Mouse (Mus musculus) cerebellum, adult (tissue): ENCODE data around the gene Krt15.

ENCODE experiments used
- ATAC-seq: cut with Nextera tagmentation; 2 replicates; pipeline ENCODE4 v1.9.2; 2017; ENCODE audit warnings: mild to moderate bottlenecking, moderate library complexity, mixed read lengths; ENCODE audit not compliant: insufficient number of reproducible peaks, low FRiP score, low TSS enrichment

Gene Krt15

GRCm38 (mm10) chr11:100135731-100136130 is at the start of gene Krt15:
Krt15 (minus strand) TSS chr11:100135928.
- ATAC-seq: no peak

DNA sequence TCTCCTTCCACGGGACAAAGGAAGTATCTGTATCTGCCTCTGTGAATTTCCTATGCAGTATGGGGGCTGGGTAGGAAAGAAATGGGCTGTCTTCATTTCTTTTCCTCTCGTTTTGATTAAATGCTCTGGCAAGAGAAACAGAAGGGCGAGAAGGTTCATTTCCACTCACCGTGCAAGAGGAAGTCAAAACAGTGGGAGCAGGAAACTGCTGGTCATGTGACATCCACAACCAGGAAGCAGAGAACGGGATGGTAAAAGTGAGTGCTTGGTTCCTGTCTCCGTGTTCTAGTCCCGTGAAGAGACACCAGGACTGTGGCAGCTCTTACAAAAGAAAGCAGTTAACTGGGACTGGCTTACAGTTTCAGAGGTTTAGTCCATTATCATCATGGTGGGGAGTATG is 46.0 kb upstream of the Krt15 start:
- no peak for ATAC-seq

DNA sequence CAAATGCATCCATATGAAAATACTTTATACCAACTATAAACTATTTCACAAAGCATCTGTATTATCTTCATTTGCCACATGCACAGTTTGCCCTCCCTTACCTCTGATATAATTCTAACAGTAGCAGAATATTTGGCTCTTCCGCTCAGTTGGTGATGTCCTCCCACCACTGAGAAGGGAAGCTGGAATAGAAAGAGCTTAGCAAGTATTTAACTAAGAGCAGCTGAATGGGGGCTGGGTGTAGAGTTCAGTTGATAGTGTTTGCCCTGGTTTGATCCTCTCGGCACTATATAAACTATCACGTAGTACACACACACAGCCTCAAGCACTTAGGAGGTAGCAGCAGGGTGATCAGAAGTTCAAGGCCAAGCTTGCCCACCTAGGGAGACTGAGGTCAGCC is 43.5 kb upstream of the Krt15 start:
- no peak for ATAC-seq

GRCm38 (mm10) chr11:100178307-100178706 is 42.6 kb upstream of the Krt15 start:
- ATAC-seq: no peak

DNA sequence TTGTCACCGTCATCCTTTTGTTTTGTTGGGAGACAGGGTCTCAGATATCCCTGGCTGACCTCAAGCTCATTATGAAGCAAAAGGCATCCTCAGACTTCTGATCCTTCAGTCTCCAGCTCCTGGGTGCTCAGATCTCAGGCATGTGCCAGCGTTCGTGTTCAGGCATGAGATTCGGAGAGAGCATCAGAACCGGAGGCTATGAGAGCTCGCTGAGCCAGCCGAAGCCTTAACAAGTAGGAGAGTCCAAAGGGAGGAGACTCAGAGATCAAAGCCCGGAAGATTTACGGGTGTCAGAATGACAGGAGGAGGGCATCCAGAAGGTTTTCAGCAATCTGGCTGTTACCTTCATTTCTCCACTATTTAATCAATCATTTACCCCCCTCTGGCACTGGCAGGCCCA is 41.1 kb upstream of the Krt15 start:
- no peak for ATAC-seq

DNA sequence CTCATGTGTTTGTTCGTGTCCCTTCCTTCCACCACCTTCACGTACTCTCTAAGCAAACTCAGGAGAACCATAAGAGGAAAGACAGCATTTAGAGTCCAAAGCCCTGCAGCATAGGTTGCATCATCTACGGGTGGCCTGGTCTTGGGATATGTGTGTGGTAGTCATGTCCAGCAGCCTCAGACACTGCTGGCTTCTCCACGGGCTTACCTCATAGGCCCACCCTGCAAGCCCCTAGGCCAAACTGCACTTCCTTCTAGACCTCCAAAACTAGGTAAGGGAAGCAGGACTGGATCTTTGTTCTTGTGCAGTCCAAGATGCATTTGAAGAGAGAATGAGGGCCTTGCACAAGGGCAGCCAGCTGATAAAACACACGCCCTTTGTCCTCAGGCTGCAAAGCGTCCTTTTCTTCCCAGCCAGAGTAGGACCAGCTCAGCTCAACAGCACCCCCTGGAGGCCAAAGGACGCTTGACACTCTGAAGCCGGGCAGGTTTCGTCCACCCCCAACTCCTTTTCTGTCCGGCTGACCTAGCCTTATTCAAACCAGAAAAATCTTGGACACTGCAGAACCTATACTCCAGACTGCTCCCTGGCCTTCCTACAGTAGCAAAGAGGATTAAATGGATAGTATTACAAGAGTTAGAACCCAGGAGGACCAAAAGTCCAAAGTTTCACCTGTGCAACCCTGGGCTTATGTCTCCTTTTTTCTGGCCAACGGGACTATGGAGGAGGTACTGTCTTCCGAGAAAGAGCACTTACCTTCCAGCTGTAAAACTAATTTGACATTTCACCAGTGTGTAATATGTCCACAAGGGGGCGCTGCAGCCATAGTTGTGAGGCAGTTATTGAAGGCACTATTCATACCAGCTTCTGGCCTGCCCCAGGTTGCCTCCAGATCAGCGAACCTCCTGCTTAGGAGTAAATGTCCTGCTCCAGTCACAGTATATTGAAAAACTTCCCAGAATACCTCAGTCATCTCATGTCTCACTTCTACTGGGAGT is 33.3 kb upstream of the Krt15 start:
- no peak for ATAC-seq

DNA sequence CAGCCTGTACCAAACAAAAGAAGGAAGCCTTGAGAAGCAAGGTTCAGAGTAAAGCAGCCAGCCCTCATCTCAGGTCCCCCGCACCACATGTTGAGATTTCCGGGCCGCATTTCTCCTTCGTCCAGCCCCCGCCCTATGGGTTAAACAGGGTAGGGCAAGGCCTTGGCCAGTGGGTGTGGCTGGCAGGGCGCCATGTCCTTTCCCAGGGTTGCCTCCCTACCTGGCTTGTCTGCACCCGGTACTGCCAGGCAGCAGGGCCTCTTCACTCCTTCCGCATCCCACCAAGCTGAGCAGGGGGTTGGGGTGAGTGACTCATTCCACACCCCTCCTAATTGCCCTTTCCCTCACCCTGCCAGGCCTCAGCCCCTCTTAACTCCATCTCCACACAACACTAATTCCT is 32.3 kb upstream of the Krt15 start:
- ATAC-seq: no peak

DNA sequence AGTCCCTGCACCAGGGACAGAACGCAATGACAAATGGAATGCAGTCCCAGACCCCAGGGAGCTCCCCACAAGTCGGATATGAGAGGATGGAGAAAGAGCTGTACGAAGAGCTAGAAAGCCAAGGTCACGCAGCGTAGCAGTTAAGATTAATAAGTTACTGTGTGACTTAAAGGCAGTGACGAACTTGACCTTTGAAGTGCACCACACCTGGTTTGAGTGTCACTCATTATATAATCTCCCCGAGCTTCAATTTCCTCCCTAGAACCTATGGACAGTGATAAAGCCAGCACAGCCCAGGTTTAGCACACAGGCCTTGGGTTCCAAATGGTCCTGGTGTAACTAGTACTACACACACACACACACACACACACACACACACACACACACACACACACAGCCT is 28.7 kb upstream of the Krt15 start:
- no peak for ATAC-seq

GRCm38 (mm10) chr11:100157908-100158477 is 22.3 kb upstream of the Krt15 start:
- ATAC-seq: no peak

GRCm38 (mm10) chr11:100157331-100157730 is 21.6 kb upstream of the Krt15 start:
- ATAC-seq: no peak

DNA sequence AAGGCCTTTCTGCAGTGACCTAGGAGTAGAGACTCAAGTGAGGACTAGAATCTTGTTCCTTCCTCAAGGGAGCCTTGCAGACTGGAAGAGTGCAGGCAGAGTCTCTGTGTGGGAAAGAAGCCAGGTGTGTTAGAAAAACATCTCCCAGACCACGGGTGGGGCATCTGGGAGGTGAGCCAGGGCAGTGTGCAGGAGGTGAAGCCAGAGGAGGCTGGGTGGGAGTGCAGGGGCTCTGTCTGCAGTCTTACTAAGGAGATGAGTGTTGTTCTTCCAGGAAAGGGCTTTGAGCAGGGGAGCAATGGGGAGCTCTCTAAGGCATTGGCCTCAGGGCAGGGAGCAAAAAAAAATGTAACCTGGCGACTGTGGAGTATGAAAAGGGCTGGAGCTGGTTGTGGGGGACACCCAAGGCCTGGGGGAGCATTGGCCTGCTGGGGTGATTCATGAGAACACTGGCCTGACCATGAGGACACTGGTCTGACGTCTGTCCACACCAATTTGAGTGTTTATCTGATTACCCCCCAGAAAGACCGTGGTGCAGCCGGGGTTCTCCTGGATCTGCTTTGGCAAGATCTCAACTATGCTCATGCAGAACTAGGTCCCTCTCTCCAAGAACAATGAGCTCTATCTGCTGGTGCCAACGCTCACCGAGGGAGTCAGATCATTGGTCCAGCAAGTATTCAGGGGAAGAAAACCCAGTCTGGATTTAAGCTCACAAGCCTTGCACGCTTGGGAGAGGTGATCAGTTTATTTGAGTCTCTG is 19.9 kb upstream of the Krt15 start:
- no peak for ATAC-seq

- ATAC-seq: no peak
Measured at GRCm38 (mm10) chr11:100148615-100149330, 13.0 kb upstream of the Krt15 start, which contains the start of gene Krt19. Krt19 (minus strand) TSS chr11:100148665.

DNA sequence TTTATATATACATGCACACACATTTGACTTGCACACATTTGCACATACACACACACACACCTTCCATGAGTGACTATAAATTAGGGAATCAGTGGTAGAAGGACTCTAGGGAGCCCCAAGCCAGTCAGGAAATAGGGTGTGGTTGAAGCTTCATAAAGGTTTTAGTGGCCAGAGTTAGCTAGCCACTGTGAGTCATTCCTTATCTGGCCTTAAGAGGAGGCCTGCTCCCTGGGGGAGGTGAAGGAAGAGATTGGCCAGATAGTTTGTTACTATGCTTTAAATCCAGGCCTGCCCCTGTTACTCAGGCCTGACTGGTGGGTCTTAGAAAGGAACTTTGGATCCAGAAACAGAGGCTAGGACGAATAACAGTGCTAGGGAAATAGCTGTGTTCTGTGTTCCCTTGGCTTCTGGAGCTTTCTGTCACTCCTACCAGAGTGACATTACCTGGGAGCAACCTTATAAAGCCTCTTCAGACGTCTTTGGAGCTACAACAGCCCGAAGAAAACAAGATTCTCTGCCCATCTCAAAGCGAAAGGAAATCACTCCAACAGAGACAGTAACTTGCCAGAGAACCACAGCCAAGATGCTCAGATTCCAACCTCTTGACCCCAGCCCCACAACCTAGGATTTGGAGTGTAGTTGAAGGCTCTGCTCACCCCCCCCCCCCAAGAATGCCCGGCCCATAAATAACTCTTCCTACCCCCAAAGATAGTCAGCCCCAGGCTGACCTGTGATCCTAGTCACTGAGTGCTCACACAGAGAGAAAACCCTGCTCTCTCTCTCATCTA is 12.0 kb upstream of the Krt15 start:
- no peak for ATAC-seq

GRCm38 (mm10) chr11:100145858-100146560 is 10.3 kb upstream of the Krt15 start:
- no peak for ATAC-seq

- no peak for ATAC-seq
Measured at GRCm38 (mm10) chr11:100145104-100145503, 9.4 kb upstream of the Krt15 start.

DNA sequence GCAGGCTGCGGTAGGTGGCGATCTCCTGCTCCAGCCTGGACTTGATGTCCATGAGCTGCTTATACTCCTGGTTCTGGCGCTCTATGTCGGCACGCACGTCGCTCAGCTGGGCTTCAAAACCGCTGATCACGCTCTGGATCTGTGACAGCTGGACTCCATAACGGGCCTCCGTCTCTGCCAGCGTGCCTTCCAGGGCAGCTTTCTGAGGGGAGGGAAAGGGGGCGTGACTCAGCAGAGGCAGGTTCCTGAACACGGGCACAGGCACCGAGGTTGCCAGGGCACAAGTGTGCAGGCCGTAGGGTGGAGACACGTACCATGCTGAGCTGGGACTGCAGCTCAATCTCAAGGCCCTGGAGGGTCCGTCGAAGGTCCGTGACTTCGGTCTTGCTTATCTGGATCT is 5.2 kb upstream of the Krt15 start:
- ATAC-seq: no peak

DNA sequence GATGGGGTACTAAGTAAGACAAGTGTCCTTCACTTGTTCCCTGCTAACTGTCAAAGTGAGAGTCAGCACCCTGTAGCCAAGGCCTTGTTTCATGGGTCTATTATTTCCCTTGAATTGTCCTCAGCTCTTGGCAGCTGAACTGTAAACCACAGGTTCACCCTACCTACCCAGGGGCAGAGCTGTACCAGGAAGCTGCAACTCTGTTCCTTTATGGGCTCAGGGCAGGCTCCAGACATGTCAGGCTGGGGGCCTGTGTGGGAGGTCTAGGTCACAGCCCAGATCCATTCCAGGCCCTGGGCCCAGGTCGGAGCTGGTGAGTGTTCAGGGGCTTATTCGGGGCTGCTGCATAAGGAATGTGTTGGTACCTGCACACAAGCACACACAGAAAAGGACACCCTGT is 3.7 kb upstream of the Krt15 start:
- ATAC-seq: no peak

DNA sequence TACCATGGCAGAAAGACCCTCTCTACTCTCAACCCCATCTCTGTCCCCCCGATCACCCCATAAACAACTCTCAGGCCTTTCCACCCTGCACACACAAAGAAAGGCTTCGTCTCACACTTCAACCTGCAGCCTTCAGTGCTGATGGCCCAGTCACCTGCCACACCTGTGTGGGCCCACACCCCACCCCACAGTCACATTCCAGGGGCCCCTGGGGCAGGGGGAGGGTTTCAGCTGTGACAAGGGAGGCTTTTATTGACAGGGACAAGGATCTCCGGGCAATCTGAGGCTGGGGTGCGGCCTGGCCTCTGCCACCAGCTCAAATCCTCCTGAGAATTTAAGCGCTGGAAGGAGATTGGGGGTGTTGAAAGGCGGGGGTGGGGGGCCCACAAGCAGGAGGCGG is 3.1 kb upstream of the Krt15 start:
- no peak for ATAC-seq

DNA sequence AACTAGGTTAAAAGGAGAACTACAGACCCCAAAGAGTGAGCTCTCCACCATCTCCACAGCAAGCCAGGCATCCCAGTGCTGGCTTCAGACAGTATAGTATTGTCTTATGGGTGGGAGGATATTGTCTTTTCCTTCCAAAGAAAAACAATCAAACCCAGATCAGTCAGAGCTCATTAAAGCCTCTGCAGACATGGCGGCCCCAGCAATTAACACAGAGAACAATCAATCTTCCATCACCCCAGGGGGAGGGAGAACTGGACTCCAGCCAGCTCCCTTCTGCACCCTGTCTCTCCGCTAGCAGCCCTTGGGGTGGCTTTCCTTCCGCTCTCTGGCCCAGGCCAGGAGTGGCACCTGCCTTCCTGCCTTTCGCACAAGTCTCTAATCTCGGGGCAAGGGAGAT is 2.0 kb upstream of the Krt15 start:
- no peak for ATAC-seq
